Mouse (Mus musculus): ENCODE measurements at regions not wholly inside any gene's neighbourhood (a gene's known extent, or its start where the extent isn't known, plus 50 kb on each side); places are given as distances from the start of the nearest gene placed in this dataset.
A peak's percentile ranks its signal among the peaks of the same experiment; 100 is the strongest.

- Histone ChIP-seq H3K4me2 (replicated peaks) (no peak overlapping the region), H3K4me3 (replicated peaks) (no peak overlapping the region), H3K36me3 (no peaks in the 10 kb centered on the region), H3K27ac (no peak overlapping the region), H3K9me3 (no peaks in the 10 kb centered on the region), H3K4me1 (replicated peaks) (no peaks in the 10 kb centered on the region), H3K9ac (replicated peaks) (no peak overlapping the region), H3K27me3 (no peaks in the 10 kb centered on the region)
- no peak for ATAC-seq
- 40% methylated on average over 4 of the region's 4 CpGs for WGBS
Measured at GRCm38 (mm10) chr8:6139171-6139570, 1034.0 kb upstream of the Slc10a2 start.

GRCm38 (mm10) chr8:6132243-6132751, 1027.1 kb upstream of the Slc10a2 start:
- peak; percentile 95 for ATAC-seq
- H3K4me3 ChIP-seq (replicated peaks) = no peak overlapping the region
- no peaks in the 10 kb centered on the region for H3K27me3 ChIP-seq
- no peak overlapping the region for H3K27ac ChIP-seq
- peaks cover 3% of the 10 kb centered on the region; the same call in 1 of the 2 replicates for H3K4me1 ChIP-seq (replicated peaks)
- WGBS = 15% methylated on average over 3 of the region's 3 CpGs
- H3K9ac ChIP-seq (replicated peaks) = no peak overlapping the region
- H3K9me3 ChIP-seq = no peaks in the 10 kb centered on the region
- H3K4me2 ChIP-seq (replicated peaks) = no peak overlapping the region
- H3K36me3 ChIP-seq = no peaks in the 10 kb centered on the region

GRCm38 (mm10) chr8:6125265-6125664, 1020.1 kb upstream of the Slc10a2 start:
- H3K27ac ChIP-seq = no peak overlapping the region
- no peaks in the 10 kb centered on the region for H3K27me3 ChIP-seq
- no peak overlapping the region for H3K9ac ChIP-seq (replicated peaks)
- H3K36me3 ChIP-seq = no peaks in the 10 kb centered on the region
- no peak overlapping the region for H3K4me2 ChIP-seq (replicated peaks)
- no peak for ATAC-seq
- no peaks in the 10 kb centered on the region for H3K4me1 ChIP-seq (replicated peaks)
- no peaks in the 10 kb centered on the region for H3K9me3 ChIP-seq
- no peak overlapping the region for H3K4me3 ChIP-seq (replicated peaks)

- no peaks in the 10 kb centered on the region for H3K36me3 ChIP-seq
- H3K4me1 ChIP-seq (replicated peaks) = no peaks in the 10 kb centered on the region
- H3K9ac ChIP-seq (replicated peaks) = no peak overlapping the region
- H3K4me3 ChIP-seq (replicated peaks) = no peak overlapping the region
- no peak for ATAC-seq
- H3K27me3 ChIP-seq = no peaks in the 10 kb centered on the region
- H3K4me2 ChIP-seq (replicated peaks) = no peak overlapping the region
- no peaks in the 10 kb centered on the region for H3K9me3 ChIP-seq
- H3K27ac ChIP-seq = no peak overlapping the region
Measured at GRCm38 (mm10) chr8:6119506-6119905, 1014.4 kb upstream of the Slc10a2 start.

- no peaks in the 10 kb centered on the region for H3K36me3 ChIP-seq
- no peaks in the 10 kb centered on the region for H3K9me3 ChIP-seq
- 84% methylated on average over 2 of the region's 2 CpGs for WGBS
- H3K4me2 ChIP-seq (replicated peaks) = no peak overlapping the region
- H3K27ac ChIP-seq = no peak overlapping the region
- no peaks in the 10 kb centered on the region for H3K27me3 ChIP-seq
- no peak for ATAC-seq
- H3K9ac ChIP-seq (replicated peaks) = no peak overlapping the region
- H3K4me1 ChIP-seq (replicated peaks) = no peaks in the 10 kb centered on the region
- H3K4me3 ChIP-seq (replicated peaks) = no peak overlapping the region
Measured at GRCm38 (mm10) chr8:6111351-6111750, 1006.2 kb upstream of the Slc10a2 start.

GRCm38 (mm10) chr8:6090028-6090427, 984.9 kb upstream of the Slc10a2 start:
- Histone ChIP-seq H3K4me1 (replicated peaks) (no peaks in the 10 kb centered on the region), H3K4me3 (replicated peaks) (no peak overlapping the region), H3K36me3 (no peaks in the 10 kb centered on the region), H3K9me3 (no peaks in the 10 kb centered on the region), H3K27me3 (no peaks in the 10 kb centered on the region), H3K4me2 (replicated peaks) (no peak overlapping the region), H3K9ac (replicated peaks) (no peak overlapping the region), H3K27ac (no peak overlapping the region)
- WGBS = 76% methylated on average over 4 of the region's 4 CpGs
- no peak for ATAC-seq

- 44% methylated on average over 5 of the region's 5 CpGs for WGBS
- Histone ChIP-seq H3K9me3 (no peaks in the 10 kb centered on the region), H3K9ac (replicated peaks) (no peak overlapping the region), H3K36me3 (no peaks in the 10 kb centered on the region), H3K4me3 (replicated peaks) (no peak overlapping the region), H3K4me2 (replicated peaks) (no peak overlapping the region), H3K27me3 (no peaks in the 10 kb centered on the region), H3K4me1 (replicated peaks) (0 out of 2 replicates have a peak, but pooled peaks cover 3% of the 10 kb centered on the region), H3K27ac (no peak overlapping the region)
- peak; percentile 37; the same call in 1 of the 2 replicates for ATAC-seq
Measured at GRCm38 (mm10) chr8:6043939-6044577, 938.9 kb upstream of the Slc10a2 start.

GRCm38 (mm10) chr8:6012206-6012605, 907.1 kb upstream of the Slc10a2 start:
- 81% methylated on average over 2 of the region's 2 CpGs for WGBS
- Histone ChIP-seq H3K9ac (replicated peaks) (no peak overlapping the region), H3K4me3 (replicated peaks) (no peak overlapping the region), H3K4me1 (replicated peaks) (no peaks in the 10 kb centered on the region), H3K4me2 (replicated peaks) (no peak overlapping the region), H3K27ac (no peak overlapping the region), H3K9me3 (no peaks in the 10 kb centered on the region), H3K36me3 (no peaks in the 10 kb centered on the region), H3K27me3 (no peaks in the 10 kb centered on the region)
- ATAC-seq = no peak

- Histone ChIP-seq H3K27me3 (no peaks in the 10 kb centered on the region), H3K4me3 (replicated peaks) (no peak overlapping the region), H3K36me3 (no peaks in the 10 kb centered on the region), H3K4me2 (replicated peaks) (no peak overlapping the region), H3K27ac (no peak overlapping the region), H3K4me1 (replicated peaks) (no peaks in the 10 kb centered on the region), H3K9me3 (no peaks in the 10 kb centered on the region), H3K9ac (replicated peaks) (no peak overlapping the region)
- ATAC-seq = no peak
Measured at GRCm38 (mm10) chr8:6011182-6011581, 906.0 kb upstream of the Slc10a2 start.

GRCm38 (mm10) chr8:6010712-6011111, 905.6 kb upstream of the Slc10a2 start:
- WGBS = 88% methylated on average over 2 of the region's 2 CpGs
- H3K36me3 ChIP-seq = no peaks in the 10 kb centered on the region
- no peak overlapping the region for H3K9ac ChIP-seq (replicated peaks)
- H3K9me3 ChIP-seq = no peaks in the 10 kb centered on the region
- H3K27me3 ChIP-seq = no peaks in the 10 kb centered on the region
- H3K4me2 ChIP-seq (replicated peaks) = no peak overlapping the region
- ATAC-seq = no peak
- H3K4me1 ChIP-seq (replicated peaks) = no peaks in the 10 kb centered on the region
- H3K27ac ChIP-seq = no peak overlapping the region
- no peak overlapping the region for H3K4me3 ChIP-seq (replicated peaks)

GRCm38 (mm10) chr8:6002612-6003011, 897.5 kb upstream of the Slc10a2 start:
- Histone ChIP-seq H3K27ac (no peak overlapping the region), H3K9ac (replicated peaks) (no peak overlapping the region), H3K9me3 (peaks cover under 1% of the 10 kb centered on the region; the same call in 1 of the 2 replicates), H3K4me1 (replicated peaks) (no peaks in the 10 kb centered on the region), H3K4me2 (replicated peaks) (no peak overlapping the region), H3K27me3 (no peaks in the 10 kb centered on the region), H3K36me3 (no peaks in the 10 kb centered on the region), H3K4me3 (replicated peaks) (no peak overlapping the region)
- 36% methylated on average over 1 of the region's 1 CpGs for WGBS
- 0 out of 2 replicates have a peak, but pooled peaks have one; percentile 37 for ATAC-seq

- no peak for ATAC-seq
- WGBS = 67% methylated on average over 6 of the region's 6 CpGs
Measured at GRCm38 (mm10) chr8:5994846-5995245, 889.7 kb upstream of the Slc10a2 start.

More at GRCm38 (mm10) chr8:5994846-5995245, 889.7 kb upstream of the Slc10a2 start:
- H3K4me1 ChIP-seq (replicated peaks) = no peaks in the 10 kb centered on the region
- no peak overlapping the region for H3K27ac ChIP-seq
- no peak overlapping the region for H3K4me2 ChIP-seq (replicated peaks)
- no peaks in the 10 kb centered on the region for H3K27me3 ChIP-seq
- H3K4me3 ChIP-seq (replicated peaks) = no peak overlapping the region
- no peaks in the 10 kb centered on the region for H3K36me3 ChIP-seq
- H3K9ac ChIP-seq (replicated peaks) = no peak overlapping the region
- H3K9me3 ChIP-seq = peaks cover 4% of the 10 kb centered on the region; the same call in 1 of the 2 replicates
